Mouse (Mus musculus): Measurements from ENCODE around the gene Teddm1a.

The Teddm1a gene

DNA sequence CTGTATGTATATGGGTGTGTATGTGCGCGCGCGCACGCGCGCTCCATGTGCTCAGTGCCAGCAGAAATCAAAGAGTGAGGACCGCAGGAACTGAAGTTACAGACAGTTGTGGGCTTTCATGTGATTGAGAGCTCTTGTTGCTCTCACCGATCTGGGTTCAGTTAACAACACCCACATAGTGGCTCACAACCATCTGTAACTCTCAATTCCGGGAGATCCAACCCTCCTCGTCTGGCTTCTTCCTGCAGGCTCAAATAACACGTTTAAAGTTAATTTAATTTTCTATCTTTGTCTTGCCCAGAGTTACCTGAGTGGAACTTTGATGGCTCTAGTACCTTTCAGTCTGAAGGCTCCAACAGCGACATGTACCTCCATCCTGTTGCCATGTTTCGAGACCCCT is 12.7 kb downstream of the Teddm1a start:
- DNase-seq (ENCODE audit: low spot score in 2 of 2), result no peak

DNA sequence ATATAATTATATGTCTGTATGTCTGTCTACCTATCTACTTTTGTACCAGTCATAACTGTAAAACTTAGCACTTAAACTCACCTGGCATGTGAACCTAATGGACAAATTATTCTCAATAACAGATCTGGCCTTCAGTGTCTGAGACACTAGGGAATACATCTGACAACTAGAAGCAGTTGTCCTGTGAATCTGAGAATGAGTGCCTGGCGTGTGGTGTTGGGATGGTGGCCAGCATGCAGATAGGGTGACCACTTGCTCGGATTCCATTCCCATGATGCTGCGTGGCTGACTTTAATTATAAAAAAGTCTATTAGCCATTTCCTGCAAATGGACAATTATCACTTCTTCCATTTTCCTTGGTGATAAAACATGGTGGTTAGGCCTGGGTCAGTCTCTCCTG is 14.3 kb downstream of the Teddm1a start:
- no peak for DNase-seq (ENCODE audit: low spot score in 2 of 2)

- no peak for DNase-seq (ENCODE audit: low spot score in 2 of 2)
Observed at GRCm38 (mm10) chr1:153908208-153908607, 16.7 kb downstream of the Teddm1a start.

DNA sequence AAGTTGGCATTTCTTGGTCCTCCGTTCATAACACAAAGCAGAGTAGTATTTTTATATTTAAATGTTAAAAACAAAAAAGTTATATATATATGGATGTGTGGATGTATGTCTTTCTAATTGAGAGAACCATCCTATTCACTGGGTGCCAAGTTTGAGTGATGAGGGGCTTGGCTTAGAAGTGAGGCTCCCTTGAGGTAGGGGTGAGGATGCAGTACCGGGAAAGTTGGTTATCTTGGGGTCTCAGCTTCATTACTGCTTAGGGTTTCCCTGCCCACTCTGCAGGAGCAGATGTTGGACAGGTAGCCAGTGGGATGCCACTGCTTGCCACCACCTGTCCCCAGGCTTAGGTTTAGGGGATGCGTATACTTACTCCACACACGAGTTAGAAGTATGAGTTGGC is 17.2 kb downstream of the Teddm1a start:
- DNase-seq (ENCODE audit: low spot score in 2 of 2), result no peak

DNA sequence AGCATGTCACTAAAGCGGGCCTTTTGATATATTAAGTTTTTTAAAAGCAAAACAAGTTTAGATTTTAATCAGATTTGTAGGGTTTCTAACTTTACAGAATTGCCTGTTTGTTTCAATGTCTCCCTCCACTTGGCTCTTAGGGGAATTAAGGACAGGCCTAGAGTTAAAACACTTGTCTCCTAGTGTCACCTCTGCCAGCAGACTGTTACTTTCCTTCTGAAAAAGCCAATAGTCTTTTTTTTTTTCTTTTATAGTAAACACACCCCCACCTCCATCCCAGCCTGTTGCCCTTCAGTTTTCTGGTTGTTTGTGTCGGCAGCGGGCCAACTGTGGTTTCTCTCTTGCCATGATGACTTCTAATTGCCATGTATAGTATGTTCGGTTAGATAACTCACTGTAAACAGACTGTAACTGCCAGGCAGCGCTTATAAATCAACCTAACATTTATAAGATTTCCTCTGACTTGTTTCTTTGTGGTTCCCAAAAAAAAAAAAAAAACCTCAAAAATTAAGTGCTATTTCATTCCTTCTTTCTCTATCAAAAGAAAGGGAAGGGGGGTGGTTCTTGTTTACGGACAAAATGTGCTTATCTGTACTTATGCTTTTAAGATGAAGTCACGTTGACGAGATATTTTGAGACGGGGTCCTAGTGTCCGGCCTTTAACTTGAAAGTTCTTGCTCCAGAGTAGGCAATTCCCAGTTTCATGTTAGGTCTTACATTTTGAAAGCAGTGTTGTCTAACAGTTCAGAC is 17.8 kb downstream of the Teddm1a start:
- no peak for DNase-seq (ENCODE audit: low spot score in 2 of 2)

- DNase-seq (ENCODE audit: low spot score in 2 of 2), result no peak
Observed at GRCm38 (mm10) chr1:153909963-153910291, 18.4 kb downstream of the Teddm1a start.

DNA sequence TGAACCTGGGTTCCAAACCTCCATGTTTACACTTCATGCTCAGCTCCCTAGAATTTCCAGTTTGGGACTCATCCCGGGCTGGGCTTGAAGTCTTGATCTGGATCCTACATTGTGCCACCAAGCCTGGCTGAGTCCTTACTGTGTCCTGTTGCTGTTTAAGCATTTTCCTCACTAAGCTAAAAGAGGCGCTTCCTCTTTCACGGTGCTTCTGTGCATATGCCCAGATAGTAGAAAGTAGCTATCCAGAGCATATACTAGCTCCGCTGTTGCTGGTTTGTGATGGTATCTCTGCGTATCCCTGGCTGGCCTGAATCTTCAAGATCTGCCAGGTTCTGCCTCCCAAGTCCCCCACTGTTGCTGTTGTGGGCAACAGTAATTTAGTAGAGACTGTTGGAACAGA is 18.9 kb downstream of the Teddm1a start:
- no peak for DNase-seq (ENCODE audit: low spot score in 2 of 2)

DNA sequence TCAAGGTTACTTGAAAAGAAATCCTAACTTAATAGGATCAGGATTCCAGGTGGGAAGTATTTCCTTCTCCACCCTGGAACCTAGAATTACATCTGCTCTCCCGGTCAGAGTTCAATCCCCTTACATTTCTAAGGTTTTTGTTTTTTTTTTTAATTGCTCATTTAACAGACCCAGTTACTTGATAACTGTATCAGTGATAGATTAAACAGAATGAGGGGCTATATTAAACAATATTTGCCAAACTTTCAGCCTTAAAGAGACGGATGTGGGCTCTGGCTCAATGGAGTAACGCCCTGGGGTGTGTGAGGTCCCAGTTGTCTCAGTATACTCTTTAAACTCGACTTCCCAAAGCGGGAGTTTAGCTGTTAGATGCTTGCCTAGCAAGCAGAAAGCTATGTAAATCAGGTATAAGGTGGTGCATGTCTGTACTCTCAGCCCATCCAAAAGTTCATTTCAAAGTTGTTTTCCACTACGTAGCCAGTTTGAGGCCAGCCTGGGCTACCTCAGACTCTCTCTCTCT is 19.8 kb downstream of the Teddm1a start:
- no peak for DNase-seq (ENCODE audit: low spot score in 2 of 2)

GRCm38 (mm10) chr1:153913869-153914268 is 22.3 kb downstream of the Teddm1a start:
- no peak for DNase-seq (ENCODE audit: low spot score in 2 of 2)

DNA sequence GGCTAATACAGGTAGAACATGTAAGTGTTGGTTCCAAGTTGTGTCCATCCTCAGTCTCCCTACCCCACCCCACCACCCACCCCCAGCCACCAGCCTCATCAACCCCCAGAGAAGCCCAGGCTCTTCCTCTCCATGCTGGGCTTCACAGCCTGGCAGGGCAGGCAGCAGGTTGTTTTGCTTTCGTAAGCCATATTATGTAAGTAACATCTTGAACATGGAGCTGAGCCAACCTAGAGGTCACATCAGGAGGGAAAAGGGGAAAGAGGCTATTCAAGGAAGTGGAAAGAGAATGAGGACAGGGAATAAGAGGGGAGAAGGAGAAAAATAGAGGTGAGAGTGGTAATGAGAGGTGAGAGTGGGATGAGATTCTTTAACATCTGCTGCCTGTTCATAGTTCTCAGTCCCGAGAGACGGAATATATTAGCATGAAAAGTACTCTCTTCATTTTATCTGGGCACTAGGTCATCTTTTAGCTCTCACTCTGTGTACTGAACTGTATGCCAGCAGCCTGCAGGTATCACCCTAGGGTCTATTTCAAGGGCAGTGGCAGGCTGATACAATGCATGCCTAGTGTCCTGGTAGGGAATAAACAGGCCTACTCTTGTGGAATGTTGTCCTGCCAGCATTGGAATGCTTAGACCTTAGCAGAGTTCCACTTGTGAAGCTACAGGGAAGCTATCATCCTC is 27.1 kb downstream of the Teddm1a start:
- no peak for DNase-seq (ENCODE audit: low spot score in 2 of 2)

DNA sequence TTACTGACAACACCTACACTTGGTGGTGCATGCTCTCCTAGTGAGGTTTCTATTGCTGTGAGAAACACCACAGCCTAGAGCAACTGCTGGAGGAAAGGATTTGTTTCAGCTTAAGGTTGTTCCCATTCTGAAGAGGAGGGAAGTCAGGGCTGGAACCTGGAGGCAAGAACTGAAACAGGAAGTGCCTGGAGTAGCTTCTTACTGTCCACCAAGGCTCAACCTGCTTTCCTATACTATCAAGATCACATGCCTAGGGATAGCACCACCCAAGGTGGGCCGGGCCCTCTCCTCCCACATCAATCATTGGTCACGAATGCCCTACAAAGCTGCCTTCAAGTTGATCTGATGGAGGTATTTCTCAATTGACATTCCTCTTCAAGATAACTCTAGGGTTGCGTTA is 30.1 kb downstream of the Teddm1a start:
- no peak for DNase-seq (ENCODE audit: low spot score in 2 of 2)

DNA sequence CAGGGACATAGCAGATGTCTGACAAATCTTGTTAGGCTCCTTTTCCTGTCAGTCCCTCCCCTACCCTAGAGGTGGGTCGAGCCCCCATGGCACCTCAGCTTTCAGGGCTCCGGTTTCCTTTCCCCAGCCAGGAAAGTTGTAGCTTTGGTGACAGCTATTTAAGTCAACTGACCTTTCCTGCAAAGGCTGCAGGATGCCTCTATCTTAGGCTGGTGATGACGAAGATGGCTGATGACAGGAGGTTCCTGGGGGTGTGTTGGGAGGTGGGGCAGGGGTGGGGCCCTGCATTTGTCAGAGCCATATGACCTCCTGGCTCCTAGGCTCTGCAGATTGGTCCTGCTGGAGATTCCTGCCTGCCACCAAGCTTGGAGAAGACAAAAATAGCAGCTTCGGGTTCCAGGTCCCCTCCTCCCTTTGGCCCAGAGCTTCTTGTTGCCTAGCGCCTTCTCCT is 31.1 kb downstream of the Teddm1a start:
- DNase-seq (ENCODE audit: low spot score in 2 of 2), result no peak

GRCm38 (mm10) chr1:153924395-153925385 is 33.1 kb downstream of the Teddm1a start:
- no peak for DNase-seq (ENCODE audit: low spot score in 2 of 2)

GRCm38 (mm10) chr1:153930431-153930830 is 38.9 kb downstream of the Teddm1a start:
- no peak for DNase-seq (ENCODE audit: low spot score in 2 of 2)

DNA sequence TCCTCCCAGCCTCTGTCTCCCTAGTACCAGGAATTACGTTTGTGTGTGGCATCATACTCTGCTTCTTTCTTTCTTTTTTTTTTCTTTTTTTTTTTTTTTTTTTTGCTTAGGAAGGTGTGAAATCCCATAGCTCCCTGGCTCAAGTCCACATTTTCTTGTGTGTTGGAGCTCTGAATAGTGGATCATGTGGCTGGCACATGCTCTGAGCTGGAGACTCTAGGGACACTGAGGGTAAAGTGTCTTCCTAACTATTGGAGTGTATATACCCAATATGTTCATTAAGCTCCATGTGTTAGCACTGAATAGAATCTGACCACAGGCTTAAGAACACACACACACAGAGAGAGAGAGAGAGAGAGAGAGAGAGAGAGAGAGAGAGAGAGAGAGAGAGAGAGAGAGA is 42.2 kb downstream of the Teddm1a start:
- DNase-seq (ENCODE audit: low spot score in 2 of 2), result no peak

- DNase-seq (ENCODE audit: low spot score in 2 of 2), result no peak
Observed at GRCm38 (mm10) chr1:153935844-153936380, 44.4 kb downstream of the Teddm1a start.

DNA sequence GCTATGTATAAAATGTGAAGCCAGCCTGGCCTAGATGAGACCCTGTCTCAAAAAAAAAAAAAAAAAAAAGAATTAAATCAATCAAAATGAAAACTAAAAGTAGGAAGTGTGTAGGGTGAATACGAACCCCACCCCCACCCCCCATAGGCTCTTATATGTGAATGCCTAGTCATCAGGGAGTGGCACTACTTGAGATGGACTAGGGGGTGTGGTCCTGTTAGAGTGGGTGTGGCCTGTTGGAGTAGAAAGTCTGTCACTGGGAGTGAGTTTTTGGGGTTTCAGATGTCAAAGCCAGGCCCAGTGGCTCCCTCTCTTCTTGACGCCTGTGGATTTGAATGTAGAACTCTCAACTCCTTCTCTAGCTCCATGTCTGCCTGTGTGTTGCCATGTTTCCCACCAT is 45.5 kb downstream of the Teddm1a start:
- no peak for DNase-seq (ENCODE audit: low spot score in 2 of 2)

DNA sequence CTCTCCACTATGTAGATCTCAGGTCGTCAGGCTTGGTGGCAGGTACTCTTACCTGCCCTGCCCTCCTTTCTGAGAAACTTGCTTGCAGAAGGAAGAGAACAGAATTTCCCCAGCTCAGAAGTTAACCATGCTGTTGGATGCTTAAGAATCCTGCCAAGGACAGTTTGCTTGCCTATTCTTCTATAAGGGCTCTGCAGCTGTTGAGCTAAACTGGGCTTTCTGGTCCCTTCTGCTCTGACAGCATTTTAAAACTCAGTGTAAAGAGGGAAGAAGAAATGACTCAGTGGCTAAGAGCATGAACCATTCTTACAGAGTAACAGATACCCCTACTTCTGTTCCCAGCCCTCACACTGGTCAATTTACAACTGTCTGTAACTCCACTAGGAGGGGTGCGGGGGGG is 49.4 kb downstream of the Teddm1a start:
- DNase-seq (ENCODE audit: low spot score in 2 of 2), result no peak
